Mouse (Mus musculus): ENCODE results near the gene Mrpl28. TPM values are rescaled to one million over a fixed set of nuclear protein-coding genes. Genes with fewer than 3 reads are reported as not detected.
"Not testable (repeated sequence)": the region's sequence is repeated elsewhere in the genome, so short reads cannot be mapped to it uniquely, and the experiment has no call there.

The Mrpl28 gene
- polyA plus RNA-seq (2015; fragmentation: Nextera tagmentation; extraction: Ambion mirVana) = 148 and 156 TPM in 2 replicates

- Histone ChIP-seq H3K27me3 (peaks cover 13% of the 10 kb centered on the region), H3K27ac (peak within 1 kb of the TSS; percentile 74), H3K4me1 (replicated peaks) (peaks cover 40% of the 10 kb centered on the region), H3K9ac (peak within 1 kb of the TSS; percentile 88), H3K4me2 (peak within 1 kb of the TSS; percentile 92), H3K4me3 (replicated peaks) (peak within 1 kb of the TSS; percentile 90), H3K36me3 (peaks cover 35% of the 10 kb centered on the region), H3K9me3 (replicated peaks) (no peaks in the 10 kb centered on the region)
- under 1% methylated on average over 32 of the region's 32 CpGs for WGBS (ENCODE audit: insufficient replicate concordance)
- peak; percentile 80 for DNase-seq
- peak; percentile 87 for ATAC-seq (ENCODE audit: low read depth)
Observed at GRCm38 (mm10) chr17:26123267-26123684, at the start of gene Mrpl28. Gene Mrpl28, plus strand, starts transcription at chr17:26123500.

DNA sequence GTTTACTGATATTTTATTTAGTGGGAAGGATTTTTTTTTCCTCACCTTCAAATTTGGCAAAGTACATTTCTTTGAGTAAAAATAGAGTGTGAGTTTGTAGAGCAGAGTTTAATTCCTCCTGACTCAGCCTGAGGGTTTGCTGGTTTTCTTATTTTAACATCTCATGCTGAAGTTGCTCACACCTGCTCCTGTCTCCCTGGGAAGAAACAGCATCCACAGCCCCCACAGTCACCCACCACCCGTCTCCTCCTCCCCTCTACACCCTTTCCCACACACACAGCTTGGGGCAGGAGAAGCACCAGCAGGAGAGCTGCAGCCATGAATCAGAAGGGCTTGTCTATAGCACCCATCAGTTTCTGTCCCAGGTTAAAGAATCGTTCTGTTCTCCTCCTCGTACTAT, 48.1 kb upstream of the Mrpl28 start:
- Histone ChIP-seq H3K4me2 (no peak overlapping the region), H3K9ac (no peak overlapping the region), H3K4me3 (replicated peaks) (no peak overlapping the region), H3K4me1 (replicated peaks) (peaks cover 1% of the 10 kb centered on the region; the same call in 1 of the 2 replicates), H3K27me3 (peaks cover 42% of the 10 kb centered on the region), H3K9me3 (replicated peaks) (no peaks in the 10 kb centered on the region), H3K27ac (no peak overlapping the region), H3K36me3 (no peaks in the 10 kb centered on the region)
- ATAC-seq (ENCODE audit: low read depth) = no peak
- WGBS (ENCODE audit: insufficient replicate concordance) = 56% methylated on average over 3 of the region's 3 CpGs
- no peak for DNase-seq

DNA sequence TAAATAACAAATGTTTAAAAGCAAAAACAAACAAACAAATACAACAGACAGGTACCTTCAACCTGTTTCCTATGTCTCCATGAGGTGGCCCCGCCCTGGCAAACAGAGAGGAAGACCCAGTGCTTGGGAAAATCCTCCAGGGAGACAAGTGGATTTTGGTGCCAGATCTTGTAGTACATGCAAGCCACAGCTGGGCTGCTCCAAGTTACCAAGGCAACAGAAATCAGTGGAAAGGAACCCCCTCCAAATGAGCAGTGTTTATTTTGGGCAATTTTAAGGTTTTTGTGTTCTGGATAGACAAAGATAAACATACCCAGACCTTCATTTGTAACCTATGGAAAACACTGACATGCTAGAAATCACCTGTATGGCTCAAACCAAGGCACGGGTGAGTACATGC, 44.4 kb upstream of the Mrpl28 start:
- 55% methylated on average over 2 of the region's 2 CpGs for WGBS (ENCODE audit: insufficient replicate concordance)
- H3K4me3 ChIP-seq (replicated peaks) = no peak overlapping the region
- H3K9me3 ChIP-seq (replicated peaks) = no peaks in the 10 kb centered on the region
- H3K4me2 ChIP-seq = no peak overlapping the region
- peaks cover 10% of the 10 kb centered on the region; the same call in 1 of the 2 replicates for H3K27me3 ChIP-seq
- no peak for ATAC-seq (ENCODE audit: low read depth)
- H3K4me1 ChIP-seq (replicated peaks) = no peaks in the 10 kb centered on the region
- H3K9ac ChIP-seq = no peak overlapping the region
- no peak for DNase-seq
- no peaks in the 10 kb centered on the region for H3K36me3 ChIP-seq
- no peak overlapping the region for H3K27ac ChIP-seq

DNA sequence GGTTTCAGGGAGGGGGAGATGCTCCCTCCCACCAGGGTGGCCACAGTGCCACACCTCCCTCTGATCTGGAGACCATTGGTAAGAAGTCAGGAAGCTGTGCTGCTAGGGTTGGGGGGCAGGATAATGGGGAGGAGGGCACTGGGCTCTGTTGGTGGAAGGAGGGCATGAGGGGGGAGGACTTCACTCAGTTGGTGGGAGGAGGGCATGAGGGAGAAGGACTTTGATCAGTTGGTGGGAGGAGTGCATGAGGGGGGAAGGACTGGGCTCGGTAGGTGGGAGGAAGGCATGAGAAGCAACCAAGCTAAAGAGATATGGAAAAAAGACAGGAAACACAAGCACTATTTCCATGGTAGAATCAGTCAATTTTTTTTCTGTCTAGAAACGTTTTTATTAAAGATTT, 42.4 kb upstream of the Mrpl28 start:
- no peak for DNase-seq
- Histone ChIP-seq H3K4me1 (replicated peaks) (no peaks in the 10 kb centered on the region), H3K27me3 (peaks cover 10% of the 10 kb centered on the region; the same call in 1 of the 2 replicates), H3K9me3 (replicated peaks) (no peaks in the 10 kb centered on the region), H3K4me2 (no peak overlapping the region), H3K27ac (no peak overlapping the region), H3K4me3 (replicated peaks) (no peak overlapping the region), H3K9ac (no peak overlapping the region; the same call in 1 of the 2 replicates), H3K36me3 (no peaks in the 10 kb centered on the region)
- ATAC-seq (ENCODE audit: low read depth) = no peak
- 19% methylated on average over 2 of the region's 2 CpGs for WGBS (ENCODE audit: insufficient replicate concordance)

DNA sequence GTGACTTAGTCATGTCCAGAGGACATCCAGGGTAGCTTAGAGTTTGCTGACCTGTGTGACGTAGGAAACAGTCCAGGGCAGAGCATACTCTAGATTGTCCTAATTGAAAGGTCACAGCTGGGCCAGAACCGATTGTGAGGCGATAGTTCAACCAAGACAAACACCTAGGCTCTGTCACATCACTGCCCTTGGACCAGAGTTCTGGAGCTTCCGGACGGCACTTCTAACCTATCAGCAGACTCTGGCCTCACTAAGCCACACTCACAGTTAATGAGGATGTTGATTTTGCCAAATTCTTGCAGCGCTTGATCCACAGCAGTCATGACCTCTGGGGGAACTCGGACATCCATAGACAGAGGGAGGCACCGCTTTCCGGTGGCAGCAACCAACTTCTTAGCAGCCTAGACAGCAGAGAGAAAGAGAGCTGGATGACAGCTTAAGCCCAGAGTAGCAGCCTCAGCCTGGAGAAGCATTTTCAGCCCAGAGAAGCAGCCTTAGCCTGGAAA, 36.2 kb upstream of the Mrpl28 start:
- Histone ChIP-seq H3K27me3 (no peaks in the 10 kb centered on the region), H3K4me2 (no peak overlapping the region), H3K9me3 (replicated peaks) (no peaks in the 10 kb centered on the region), H3K9ac (no peak overlapping the region), H3K27ac (no peak overlapping the region), H3K4me3 (replicated peaks) (no peak overlapping the region), H3K4me1 (replicated peaks) (peaks cover 18% of the 10 kb centered on the region), H3K36me3 (peaks cover 4% of the 10 kb centered on the region)
- WGBS (ENCODE audit: insufficient replicate concordance) = 79% methylated on average over 9 of the region's 9 CpGs
- ATAC-seq (ENCODE audit: low read depth) = no peak
- DNase-seq = no peak

DNA sequence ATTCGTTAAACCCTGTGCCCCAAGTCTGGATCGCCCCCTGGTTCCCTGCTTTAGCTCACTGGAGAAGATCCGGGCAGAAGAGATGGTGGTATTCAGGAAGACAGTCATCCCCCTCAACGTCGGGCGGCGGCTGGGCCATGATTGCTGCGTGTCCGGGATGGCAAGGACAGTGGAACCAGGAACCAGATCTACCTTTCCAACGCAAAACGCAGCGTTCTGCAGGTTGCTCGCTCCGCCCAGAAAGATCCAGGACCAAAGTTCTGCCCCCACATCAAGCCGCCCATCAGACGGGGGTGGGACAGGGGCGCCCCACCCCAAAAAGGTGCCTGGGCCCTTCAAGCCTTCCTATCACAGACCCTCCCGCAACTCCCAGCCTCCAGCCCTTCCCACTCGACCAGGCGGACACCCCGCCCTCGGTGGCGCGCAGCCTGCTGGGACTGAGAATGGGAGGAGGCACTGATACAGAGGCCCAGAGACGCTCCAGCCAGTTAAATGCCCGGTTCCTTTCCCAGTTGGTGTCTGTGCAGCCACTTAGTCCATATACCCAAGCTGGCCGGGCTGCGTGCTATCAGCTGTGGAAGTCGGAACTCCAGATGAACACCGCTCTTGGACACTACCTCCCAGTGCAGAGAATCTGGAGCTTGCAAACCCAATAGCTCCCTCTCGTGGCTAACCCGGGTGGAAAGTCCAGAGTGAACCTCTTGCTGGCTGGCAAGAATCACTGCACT, 33.2 kb upstream of the Mrpl28 start, which contains the start of gene Decr2:
Gene Decr2 (minus strand): TSS at position 433 of the 728 bp plus-strand sequence.
- H3K4me1 ChIP-seq (replicated peaks) = peaks cover 37% of the 10 kb centered on the region
- H3K4me3 ChIP-seq (replicated peaks) = peak within 1 kb of the TSS; percentile 63
- ATAC-seq (ENCODE audit: low read depth) (peak; percentile 87), DNase-seq (peak; percentile 73)
- peak within 1 kb of the TSS; percentile 86 for H3K4me2 ChIP-seq
- no peaks in the 10 kb centered on the region for H3K27me3 ChIP-seq
- peaks cover 15% of the 10 kb centered on the region for H3K36me3 ChIP-seq
- H3K9ac ChIP-seq = peak within 1 kb of the TSS; percentile 69
- H3K9me3 ChIP-seq (replicated peaks) = no peaks in the 10 kb centered on the region
- under 1% methylated on average over 32 of the region's 32 CpGs for WGBS (ENCODE audit: insufficient replicate concordance)
- peak within 1 kb of the TSS; percentile 57 for H3K27ac ChIP-seq

- Histone ChIP-seq H3K4me1 (replicated peaks) (peaks cover 45% of the 10 kb centered on the region), H3K27me3 (no peaks in the 10 kb centered on the region), H3K4me3 (replicated peaks) (peak overlapping the region; percentile 71), H3K27ac (peak overlapping the region; percentile 81), H3K9ac (peak overlapping the region; percentile 77), H3K36me3 (peaks cover 15% of the 10 kb centered on the region), H3K9me3 (replicated peaks) (no peaks in the 10 kb centered on the region), H3K4me2 (peak overlapping the region; percentile 95)
- WGBS (ENCODE audit: insufficient replicate concordance) = 18% methylated on average over 9 of the region's 9 CpGs
- DNase-seq = no peak
- ATAC-seq (ENCODE audit: low read depth) = no peak
Observed at GRCm38 (mm10) chr17:26094531-26095110, 28.7 kb upstream of the Mrpl28 start.

DNA sequence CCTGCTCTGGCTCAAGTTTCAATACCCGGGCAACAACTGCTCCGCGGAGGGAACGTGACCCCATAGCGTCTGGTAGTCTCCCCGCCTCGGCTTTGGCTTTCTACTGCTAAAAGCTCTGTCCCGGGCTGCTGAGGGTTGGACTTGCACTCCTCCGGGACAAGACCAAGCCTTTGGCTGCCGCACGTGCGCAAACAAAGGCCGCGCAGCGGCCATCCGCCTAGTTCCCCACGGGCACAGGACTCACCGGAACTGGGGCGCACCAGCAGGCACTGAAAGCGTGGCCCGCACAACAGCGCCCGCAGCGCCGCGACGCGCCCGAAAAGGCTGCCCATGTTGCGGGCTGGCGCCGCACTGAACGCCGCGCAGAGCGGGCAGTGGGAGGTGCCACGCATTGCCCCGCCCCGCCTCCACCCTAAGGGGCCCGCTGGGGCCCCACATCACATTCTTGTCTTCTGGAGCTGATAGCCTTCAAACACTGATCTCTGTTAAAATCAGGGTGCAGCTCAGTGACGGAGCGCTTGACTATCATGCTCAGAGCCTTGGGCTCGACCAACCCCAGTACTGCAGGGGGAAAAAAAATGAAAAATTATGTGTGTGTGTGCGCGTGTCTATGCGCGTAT, 28.1 kb upstream of the Mrpl28 start, which contains the start of gene Nme4:
Gene Nme4 (minus strand): TSS at position 482 of the 620 bp plus-strand sequence.
- Histone ChIP-seq H3K4me3 (replicated peaks) (peak within 1 kb of the TSS; percentile 71), H3K9me3 (replicated peaks) (no peaks in the 10 kb centered on the region), H3K36me3 (peaks cover 15% of the 10 kb centered on the region), H3K27me3 (no peaks in the 10 kb centered on the region), H3K4me1 (replicated peaks) (peaks cover 39% of the 10 kb centered on the region), H3K9ac (peak within 1 kb of the TSS; percentile 77), H3K4me2 (peak within 1 kb of the TSS; percentile 95), H3K27ac (peak within 1 kb of the TSS; percentile 81)
- ATAC-seq (ENCODE audit: low read depth) (peak; percentile 86), DNase-seq (peak; percentile 78)
- WGBS (ENCODE audit: insufficient replicate concordance) = 2% methylated on average over 47 of the region's 47 CpGs

GRCm38 (mm10) chr17:26098461-26098860, 24.8 kb upstream of the Mrpl28 start:
- Histone ChIP-seq H3K27me3 (no peaks in the 10 kb centered on the region), H3K4me3 (replicated peaks) (no peak overlapping the region), H3K27ac (no peak overlapping the region), H3K9me3 (replicated peaks) (no peaks in the 10 kb centered on the region), H3K4me1 (replicated peaks) (peaks cover 40% of the 10 kb centered on the region), H3K36me3 (0 out of 2 replicates have a peak, but pooled peaks cover under 1% of the 10 kb centered on the region), H3K9ac (no peak overlapping the region), H3K4me2 (no peak overlapping the region)
- no peak for ATAC-seq (ENCODE audit: low read depth)
- DNase-seq = no peak
- 73% methylated on average over 7 of the region's 7 CpGs for WGBS (ENCODE audit: insufficient replicate concordance)

GRCm38 (mm10) chr17:26099316-26099715, 24.0 kb upstream of the Mrpl28 start:
- 51% methylated on average over 3 of the region's 3 CpGs for WGBS (ENCODE audit: insufficient replicate concordance)
- not testable (repeated sequence) for H3K4me3 ChIP-seq (replicated peaks); H3K36me3 ChIP-seq; H3K27ac ChIP-seq; DNase-seq; H3K4me2 ChIP-seq; ATAC-seq (ENCODE audit: low read depth); H3K27me3 ChIP-seq; H3K9ac ChIP-seq; H3K9me3 ChIP-seq (replicated peaks)
- H3K4me1 ChIP-seq (replicated peaks) = peaks cover 31% of the 10 kb centered on the region

DNA sequence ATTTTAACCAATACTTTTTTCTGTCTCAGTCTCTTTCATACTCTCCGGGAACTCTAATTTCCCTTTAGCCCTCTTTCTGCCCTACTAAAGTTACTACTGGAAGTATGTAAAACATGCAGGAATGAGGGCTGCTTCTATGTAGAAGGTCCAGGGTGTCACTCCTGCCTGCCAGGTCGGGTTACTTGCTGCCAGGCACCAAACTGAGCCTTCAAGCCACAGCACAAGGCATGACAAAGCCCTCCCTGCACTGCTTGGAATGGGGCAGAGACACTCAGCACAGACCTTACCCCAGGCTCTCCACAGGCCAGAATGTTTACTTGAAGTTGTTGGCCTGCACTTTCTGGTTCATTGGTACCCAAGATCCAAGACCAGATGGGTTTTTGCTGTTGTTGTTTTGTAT, 23.1 kb upstream of the Mrpl28 start:
- 41% methylated on average over 2 of the region's 2 CpGs for WGBS (ENCODE audit: insufficient replicate concordance)
- Histone ChIP-seq H3K4me1 (replicated peaks) (peaks cover 23% of the 10 kb centered on the region), H3K4me2 (no peak overlapping the region)

More for the DNA sequence above, 23.1 kb upstream of the Mrpl28 start:
- Histone ChIP-seq H3K9ac (no peak overlapping the region), H3K36me3 (no peaks in the 10 kb centered on the region), H3K9me3 (replicated peaks) (no peaks in the 10 kb centered on the region), H3K27ac (no peak overlapping the region), H3K27me3 (no peaks in the 10 kb centered on the region), H3K4me3 (replicated peaks) (no peak overlapping the region)
- no peak for ATAC-seq (ENCODE audit: low read depth)
- DNase-seq = no peak
